Mouse (Mus musculus) neutrophil, adult 59 days (primary cell): ENCODE data around the gene Atp11a. TPM values are rescaled to one million over a fixed set of nuclear protein-coding genes. Genes with fewer than 3 reads are reported as not detected.

Experiments
- total RNA-seq, 2 experiments: library from RNA; stranded (reverse); gene quantifications; 1 replicate in 1 of 2; 2 replicates in 1 of 2; pipeline ENCODE4 v1.2.4; 2023

The Atp11a gene
- total RNA-seq = 100 to 1,000 TPM; 105 to 123 TPM

DNA sequence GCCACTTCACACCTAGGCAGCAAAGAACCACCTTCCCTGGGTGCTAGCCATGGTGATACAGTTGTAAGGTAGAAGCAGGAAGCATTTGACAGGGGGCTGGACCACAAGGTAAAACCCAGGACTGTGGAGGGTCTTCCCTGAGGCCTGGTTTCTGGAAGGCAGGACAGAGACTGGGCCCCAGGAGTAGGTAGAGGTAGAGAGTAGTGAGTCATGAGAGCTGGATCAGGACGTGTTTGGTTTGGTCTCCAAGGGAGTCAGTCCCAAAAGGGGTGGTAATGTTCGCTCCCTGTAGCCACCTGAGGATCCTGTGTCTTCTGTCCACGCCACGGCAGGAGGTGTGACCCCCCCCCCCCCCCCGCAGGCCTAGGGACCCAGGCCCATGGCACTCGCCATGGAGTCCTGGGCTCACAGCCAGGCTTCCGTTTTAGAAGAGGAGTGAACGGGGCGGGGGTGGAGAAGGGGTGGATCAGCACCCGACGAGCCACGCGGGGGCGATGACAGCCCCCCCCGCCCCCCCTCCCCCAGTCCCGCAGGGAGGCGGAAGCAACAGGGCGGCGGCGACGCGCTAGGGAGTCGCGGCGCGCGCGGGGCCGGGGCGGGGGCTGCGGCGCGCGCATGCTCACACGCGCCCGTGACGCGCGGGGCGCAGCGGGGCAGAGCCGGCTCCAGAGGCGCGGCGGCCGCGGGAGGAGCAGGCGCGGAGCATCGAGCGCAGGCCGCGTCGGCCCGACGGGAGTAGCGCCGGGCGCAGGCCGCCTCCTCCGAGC is at the start of gene Atp11a:
Gene Atp11a, plus strand, starts transcription at position 624 of the 767 bp plus-strand sequence.

DNA sequence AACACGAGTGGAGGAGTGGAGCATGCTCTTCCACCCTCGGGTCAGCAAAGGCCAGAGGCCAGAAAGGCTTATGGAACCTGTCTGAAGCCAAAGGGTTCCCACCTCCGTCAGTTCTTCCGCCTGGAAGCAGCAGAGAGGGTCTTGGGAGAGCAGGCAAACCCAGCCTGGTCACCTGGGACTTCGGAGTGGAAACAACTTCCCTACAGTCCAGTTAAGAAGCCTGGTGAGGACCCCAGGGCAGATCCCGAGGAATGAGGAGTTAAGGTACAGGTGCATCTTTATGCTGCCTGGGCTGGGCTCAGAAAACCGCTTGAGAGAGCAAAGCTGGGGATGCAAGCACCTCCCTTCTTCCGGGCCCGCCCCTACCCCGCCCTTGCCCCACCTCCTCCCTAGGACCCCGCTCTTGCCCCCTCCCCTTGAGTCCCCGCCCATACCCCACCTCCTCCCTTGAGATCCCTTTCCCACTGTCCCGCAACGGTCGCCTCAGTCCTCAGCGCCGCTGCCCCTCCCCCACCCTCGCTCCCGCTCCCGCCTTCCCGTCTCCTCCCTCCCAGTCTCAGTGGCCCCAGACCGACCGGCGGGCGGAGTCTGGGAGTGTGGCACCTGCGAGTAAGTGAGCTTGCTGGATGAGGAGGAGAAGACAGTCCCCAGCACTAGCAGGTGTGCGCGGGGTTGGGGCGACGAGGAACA is 116.7 kb downstream of the Atp11a start, which contains the start of gene Mcf2l:
Gene Mcf2l, plus strand, starts transcription at position 450 of the 690 bp plus-strand sequence.

Other genes starting within 250 kb of the Atp11a start
- not detected for gene Spaca7, start 184.0 kb upstream of the Atp11a start, total RNA-seq
- gene Tubgcp3, start 84.8 kb upstream of the Atp11a start, total RNA-seq = 10 to 100 TPM; 32.1 to 33.3 TPM
- gene Mcf2l, start 116.8 kb downstream of the Atp11a start, total RNA-seq = 10 to 100 TPM; 29.7 to 42.4 TPM